Mouse (Mus musculus): ENCODE results near the gene Ndp.

Ndp gene

DNA sequence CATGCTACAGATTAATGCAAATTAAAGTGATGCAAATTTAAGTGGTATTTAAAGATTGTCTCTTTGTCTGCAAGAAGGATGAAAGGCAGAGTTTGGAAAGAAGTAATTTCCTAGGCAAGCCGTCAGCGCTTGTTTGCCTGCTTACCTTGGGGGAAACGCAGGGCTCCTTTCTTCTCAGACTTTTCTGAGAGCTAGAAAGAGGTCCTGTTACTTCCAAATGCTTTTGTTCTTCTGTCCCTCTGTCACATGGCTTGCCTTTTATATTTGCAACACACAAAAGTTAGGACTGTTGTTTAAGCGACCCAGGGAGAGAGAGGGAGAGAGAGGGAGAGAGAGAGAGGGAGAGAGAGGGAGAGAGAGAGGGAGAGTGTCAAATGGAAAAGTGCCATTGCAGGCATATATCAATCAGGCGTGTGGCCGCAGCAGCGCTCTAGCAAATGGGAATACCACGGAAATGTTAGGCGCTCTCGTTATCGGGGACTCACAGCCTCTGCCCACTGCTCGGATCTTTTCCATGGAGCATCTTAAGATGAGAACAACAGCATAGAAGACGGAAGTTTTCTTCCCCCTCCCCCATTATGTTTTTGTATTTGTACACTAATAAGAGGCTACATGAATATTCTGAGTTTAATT, at the start of gene Ndp:
Gene Ndp, minus strand, starts transcription at position 534 of the 633 bp plus-strand sequence.
- DNase-seq: no peak

GRCm38 (mm10) chrX:16954767-16955166, 43.2 kb upstream of the Ndp start:
- DNase-seq: no peak

- no peak for DNase-seq
Measured at GRCm38 (mm10) chrX:16918006-16918405, 6.4 kb upstream of the Ndp start.

GRCm38 (mm10) chrX:16913118-16913517, 1.5 kb upstream of the Ndp start:
- no peak for DNase-seq

GRCm38 (mm10) chrX:16911911-16912310, 337 bp upstream of the Ndp start:
- no peak for DNase-seq

DNA sequence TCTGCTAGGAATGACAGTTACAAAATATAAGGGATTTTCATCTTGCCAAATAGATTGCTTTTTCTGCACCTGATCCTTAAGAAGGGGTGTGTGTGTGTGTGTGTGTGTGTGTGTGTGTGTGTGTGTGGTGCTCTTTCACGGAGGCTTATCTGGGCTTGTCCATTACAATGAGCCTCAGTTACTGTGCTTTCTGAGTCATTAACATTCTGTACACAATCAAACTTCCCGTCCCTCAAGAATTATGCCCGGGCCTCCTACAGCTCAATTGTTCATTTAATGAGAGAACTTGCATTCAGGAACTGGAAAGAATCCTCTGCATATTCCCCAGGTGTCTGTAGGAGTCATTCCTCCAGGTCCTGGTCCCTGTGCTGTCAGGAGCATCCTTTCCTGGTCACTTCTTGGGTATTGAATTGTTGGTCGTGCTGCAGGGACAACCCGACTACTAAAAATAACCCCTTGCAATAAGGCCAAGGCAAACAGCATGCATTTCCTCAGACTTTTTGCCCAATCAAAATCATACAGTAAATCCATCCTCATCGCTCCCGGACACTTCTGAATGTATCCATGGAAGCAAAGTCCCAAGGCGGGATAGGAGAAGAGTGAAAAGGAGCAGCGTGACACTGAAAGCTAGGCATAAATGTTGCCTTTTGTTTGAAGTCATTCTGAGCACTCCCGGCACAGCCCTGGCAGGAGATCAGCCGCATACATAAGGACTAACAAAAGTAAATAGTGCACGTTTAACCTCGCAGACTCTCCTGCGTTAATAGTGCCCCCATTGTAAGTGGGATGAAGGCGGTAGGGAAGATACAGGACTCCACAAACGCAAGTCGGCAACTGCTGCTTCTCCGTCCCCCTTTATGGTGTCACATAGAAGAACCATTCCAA, 1.1 kb downstream of the Ndp start:
- no peak for DNase-seq

DNA sequence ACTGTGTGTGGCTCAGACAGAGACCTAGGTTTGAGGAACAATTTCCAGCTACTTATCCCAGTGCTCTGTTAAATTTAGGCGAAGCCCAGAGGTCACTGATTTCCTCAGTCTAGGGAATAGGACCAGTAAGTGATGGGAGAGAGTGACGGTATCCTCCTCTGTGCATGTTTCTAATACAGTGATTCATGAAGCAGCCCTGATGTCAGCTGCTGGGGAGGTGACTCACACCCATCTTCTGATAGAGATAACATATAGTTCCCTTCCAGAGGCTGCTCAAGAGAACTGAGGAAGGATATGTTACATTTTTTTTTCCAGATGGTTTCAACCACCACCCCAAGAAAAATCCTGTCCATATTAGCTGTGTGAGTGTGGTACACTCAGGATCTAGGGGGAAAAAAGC, 2.9 kb downstream of the Ndp start:
- no peak for DNase-seq

DNA sequence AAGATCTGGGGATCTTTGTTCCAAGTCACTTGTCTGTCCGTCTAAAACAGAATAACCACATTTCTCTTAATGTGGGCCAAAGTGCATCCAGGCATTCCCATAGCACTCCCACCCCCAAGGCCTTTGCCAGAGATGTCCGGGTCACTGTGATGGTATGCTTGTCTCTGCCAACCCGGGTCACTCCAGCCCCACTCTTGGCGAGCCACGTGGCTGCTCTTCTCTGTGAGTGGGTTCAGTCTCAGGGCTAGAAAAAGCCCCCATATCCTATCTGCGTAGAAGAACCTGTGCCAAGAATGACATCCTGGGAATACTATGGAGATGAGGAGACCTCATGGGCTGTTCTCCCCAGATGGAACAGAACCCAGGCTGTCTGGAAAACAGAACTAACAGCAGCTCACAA, 4.0 kb downstream of the Ndp start:
- DNase-seq: no peak

DNA sequence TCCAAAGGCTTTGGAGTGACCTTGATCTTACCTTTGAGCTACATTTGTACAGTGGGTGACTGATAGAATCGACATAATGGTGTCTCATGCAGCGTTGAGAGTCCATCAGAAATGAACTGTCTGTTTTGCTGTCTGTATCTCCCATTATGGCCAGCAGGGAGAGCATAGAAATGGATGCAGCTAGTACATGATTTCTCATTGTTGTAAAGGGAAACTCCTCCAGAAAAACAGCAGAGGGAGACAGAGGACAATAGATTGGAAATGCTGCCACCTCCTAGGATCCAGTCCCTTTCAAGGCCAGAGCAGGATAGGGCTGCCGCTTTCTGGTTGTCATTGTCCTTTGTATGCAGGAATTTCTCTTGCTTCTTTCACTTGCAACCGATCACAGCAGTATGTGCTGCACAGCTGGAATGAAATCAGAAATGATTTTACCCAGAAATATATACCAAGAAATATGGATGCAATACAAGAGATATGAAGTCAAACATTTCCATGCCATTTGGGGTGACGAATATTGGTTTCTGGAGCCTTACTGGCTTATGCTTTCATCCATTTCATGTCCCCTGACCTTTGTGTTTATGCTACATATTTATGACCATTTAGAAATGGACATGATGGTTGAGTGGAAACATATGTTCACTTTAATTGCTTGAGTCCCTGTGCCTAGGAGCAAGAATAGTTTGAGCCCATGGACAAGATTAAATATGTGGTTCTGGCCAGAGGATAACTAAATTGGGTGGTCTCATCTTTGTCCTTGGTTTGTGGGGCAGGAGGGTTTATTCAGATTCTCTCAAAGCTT, 17.0 kb downstream of the Ndp start:
- peak; percentile 9 to 33 for DNase-seq

- no peak for DNase-seq
Measured at GRCm38 (mm10) chrX:16867640-16868314, 43.8 kb downstream of the Ndp start.

- DNase-seq: no peak
Measured at GRCm38 (mm10) chrX:16860244-16860643, 51.3 kb downstream of the Ndp start.

- DNase-seq: no peak
Measured at GRCm38 (mm10) chrX:16846034-16846433, 65.5 kb downstream of the Ndp start.

GRCm38 (mm10) chrX:16841443-16841842, 70.1 kb downstream of the Ndp start:
- no peak for DNase-seq

- no peak for DNase-seq
Measured at GRCm38 (mm10) chrX:16837293-16837692, 74.3 kb downstream of the Ndp start.

GRCm38 (mm10) chrX:16836488-16837082, 75.0 kb downstream of the Ndp start:
- no peak for DNase-seq

Data from kidney, postnatal 4 days (tissue).